Mouse (Mus musculus): ENCODE measurements around the gene Baiap3. TPM values are rescaled to one million over a fixed set of nuclear protein-coding genes. Genes with fewer than 3 reads are reported as not detected.
"Not testable (repeated sequence)": the region's sequence is repeated elsewhere in the genome, so short reads cannot be mapped to it uniquely, and the experiment has no call there.

Gene Baiap3
- total and polyA plus RNA-seq, 3 experiments, result 0.33 TPM; not detected in 2

- TF ChIP-seq GATA2 (IDR thresholded peaks at IDR 0.05; ENCODE audit: borderline replicate concordance, low read depth, low read length), result no peak
- TF ChIP-seq TAL1 (conservative IDR thresholded peaks at IDR 0.05; ENCODE audit: low read depth, low read length), result no peak
- no peak for TF ChIP-seq GATA1 (IDR thresholded peaks at IDR 0.05; ENCODE audit: borderline replicate concordance, low read length)
- no peak for TF ChIP-seq CTCF (IDR thresholded peaks at IDR 0.05; ENCODE audit: low read depth, low read length)
- no peak for TF ChIP-seq POLR2AphosphoS5 (IDR thresholded peaks at IDR 0.05; ENCODE audit: insufficient replicate concordance, low read depth, low read length)
- no peaks in the 10 kb centered on the region; the same call in 1 of the 2 replicates for H3K27me3 ChIP-seq (ENCODE audit: insufficient read depth, low read length)
- peaks cover 39% of the 10 kb centered on the region for H3K4me1 ChIP-seq (ENCODE audit: insufficient read depth, low read depth, low read length)
- H3K4me3 ChIP-seq (ENCODE audit: low read depth, low read length), result peak within 1 kb of the TSS; percentile 96
- H3K36me3 ChIP-seq (replicated peaks), result peaks cover 69% of the 10 kb centered on the region
- H3K9me3 ChIP-seq (replicated peaks), result no peaks in the 10 kb centered on the region
- DNase-seq (ENCODE audit: low spot score), result peak; percentile 96
- ATAC-seq (ENCODE audit: extremely low read depth, insufficient number of reproducible peaks, low FRiP score, poor library complexity, severe bottlenecking), result peak; percentile 28
Measured at GRCm38 (mm10) chr17:25239695-25240636, 16.2 kb downstream of the Baiap3 start, which contains the start of the genes Gnptg and Tsr3. Gene Gnptg, minus strand, starts transcription at chr17:25240124. Gene Tsr3, plus strand, starts transcription at chr17:25240170.

DNA sequence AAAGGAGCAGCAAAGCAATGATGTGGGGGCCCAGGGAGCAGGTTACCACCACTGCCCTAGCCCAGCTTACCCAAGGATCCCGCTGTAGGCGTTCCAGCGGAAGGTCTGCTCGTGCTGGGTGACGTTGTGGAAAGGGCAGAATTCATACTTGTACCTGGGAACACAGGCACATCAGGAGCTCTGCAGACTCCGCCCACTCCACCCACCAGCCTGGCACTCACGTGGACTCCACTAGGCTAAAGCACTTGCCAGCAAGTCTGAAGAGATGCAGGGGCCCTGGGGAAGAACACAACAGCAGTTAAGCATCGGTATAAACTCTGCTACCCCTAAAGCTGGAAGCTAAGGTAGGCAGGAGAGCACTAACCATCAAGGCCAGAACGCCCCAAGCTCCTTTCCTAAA, 20.5 kb downstream of the Baiap3 start:
- Histone ChIP-seq H3K9me3 (replicated peaks) (no peaks in the 10 kb centered on the region), H3K36me3 (replicated peaks) (peaks cover 46% of the 10 kb centered on the region), H3K4me1 (ENCODE audit: insufficient read depth, low read depth, low read length) (peaks cover 14% of the 10 kb centered on the region), H3K27me3 (ENCODE audit: insufficient read depth, low read length) (no peaks in the 10 kb centered on the region), H3K4me3 (ENCODE audit: low read depth, low read length) (no peak overlapping the region)
- TF ChIP-seq GATA1 (IDR thresholded peaks at IDR 0.05; ENCODE audit: borderline replicate concordance, low read length), result no peak
- no peak for TF ChIP-seq CTCF (IDR thresholded peaks at IDR 0.05; ENCODE audit: low read depth, low read length)
- TF ChIP-seq GATA2 (IDR thresholded peaks at IDR 0.05; ENCODE audit: borderline replicate concordance, low read depth, low read length), result no peak
- TF ChIP-seq POLR2AphosphoS5 (IDR thresholded peaks at IDR 0.05; ENCODE audit: insufficient replicate concordance, low read depth, low read length), result no peak
- TF ChIP-seq TAL1 (conservative IDR thresholded peaks at IDR 0.05; ENCODE audit: low read depth, low read length), result no peak
- ATAC-seq (ENCODE audit: extremely low read depth, insufficient number of reproducible peaks, low FRiP score, poor library complexity, severe bottlenecking) (no peak), DNase-seq (ENCODE audit: low spot score) (no peak)

DNA sequence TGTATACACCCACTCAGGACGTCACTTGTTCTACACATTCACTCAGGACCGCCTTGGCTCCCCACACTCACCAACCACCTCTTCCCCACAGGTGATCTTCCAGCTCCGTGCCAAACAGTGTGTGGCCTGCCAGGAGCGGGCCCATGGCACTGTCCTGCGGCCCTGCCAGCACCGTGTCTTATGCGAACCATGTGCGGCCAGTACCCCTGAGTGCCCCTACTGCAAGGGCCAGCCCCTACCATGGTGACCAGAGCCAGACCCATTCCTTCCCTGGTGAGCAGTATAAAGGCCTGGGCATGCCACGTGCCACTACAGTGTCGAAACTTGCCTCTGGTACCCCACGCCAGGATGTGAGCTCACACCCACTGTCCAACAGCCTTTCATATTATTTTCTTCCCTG, 24.5 kb downstream of the Baiap3 start:
- Histone ChIP-seq H3K4me1 (ENCODE audit: insufficient read depth, low read depth, low read length) (peaks cover 27% of the 10 kb centered on the region), H3K36me3 (replicated peaks) (peaks cover 74% of the 10 kb centered on the region)
- not testable (repeated sequence) for ATAC-seq (ENCODE audit: extremely low read depth, insufficient number of reproducible peaks, low FRiP score, poor library complexity, severe bottlenecking); H3K4me3 ChIP-seq (ENCODE audit: low read depth, low read length); H3K9me3 ChIP-seq (replicated peaks); H3K27me3 ChIP-seq (ENCODE audit: insufficient read depth, low read length); DNase-seq (ENCODE audit: low spot score)

DNA sequence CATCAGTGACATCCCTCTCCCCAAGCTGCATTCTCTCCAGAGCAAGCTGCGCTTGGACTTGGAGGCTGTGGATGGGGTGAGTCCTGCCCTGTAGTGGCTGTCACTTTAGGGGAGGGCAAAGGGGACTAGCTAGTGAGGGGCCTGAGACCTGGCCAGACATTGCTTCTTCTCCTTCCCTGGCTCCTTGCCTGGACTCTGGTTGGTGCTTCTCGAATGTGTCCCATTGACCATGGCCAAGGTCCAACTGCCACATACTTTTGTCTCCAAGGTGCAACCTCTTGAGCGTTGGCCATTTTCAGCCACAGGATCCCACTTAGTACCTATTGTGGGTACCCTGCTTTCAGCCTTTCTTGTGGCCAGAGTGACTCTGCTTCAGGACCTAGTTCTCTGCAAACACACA, 25.5 kb downstream of the Baiap3 start:
- H3K4me1 ChIP-seq (ENCODE audit: insufficient read depth, low read depth, low read length), result peaks cover 36% of the 10 kb centered on the region
- H3K27me3 ChIP-seq (ENCODE audit: insufficient read depth, low read length), result no peaks in the 10 kb centered on the region
- H3K9me3 ChIP-seq (replicated peaks), result no peaks in the 10 kb centered on the region
- ATAC-seq (ENCODE audit: extremely low read depth, insufficient number of reproducible peaks, low FRiP score, poor library complexity, severe bottlenecking), result no peak
- no peak for TF ChIP-seq POLR2AphosphoS5 (IDR thresholded peaks at IDR 0.05; ENCODE audit: insufficient replicate concordance, low read depth, low read length)
- TF ChIP-seq TAL1 (conservative IDR thresholded peaks at IDR 0.05; ENCODE audit: low read depth, low read length), result no peak
- no peak for TF ChIP-seq GATA1 (IDR thresholded peaks at IDR 0.05; ENCODE audit: borderline replicate concordance, low read length)
- TF ChIP-seq GATA2 (IDR thresholded peaks at IDR 0.05; ENCODE audit: borderline replicate concordance, low read depth, low read length), result no peak
- no peak for TF ChIP-seq CTCF (IDR thresholded peaks at IDR 0.05; ENCODE audit: low read depth, low read length)
- no peak for DNase-seq (ENCODE audit: low spot score)
- no peak overlapping the region for H3K4me3 ChIP-seq (ENCODE audit: low read depth, low read length)
- peaks cover 74% of the 10 kb centered on the region for H3K36me3 ChIP-seq (replicated peaks)

- Histone ChIP-seq H3K36me3 (replicated peaks) (peaks cover 74% of the 10 kb centered on the region), H3K4me1 (ENCODE audit: insufficient read depth, low read depth, low read length) (peaks cover 42% of the 10 kb centered on the region)
- H3K4me3 ChIP-seq (ENCODE audit: low read depth, low read length); H3K9me3 ChIP-seq (replicated peaks); H3K27me3 ChIP-seq (ENCODE audit: insufficient read depth, low read length); ATAC-seq (ENCODE audit: extremely low read depth, insufficient number of reproducible peaks, low FRiP score, poor library complexity, severe bottlenecking); DNase-seq (ENCODE audit: low spot score): not testable (repeated sequence)
Measured at GRCm38 (mm10) chr17:25230014-25230655, 26.0 kb downstream of the Baiap3 start.

DNA sequence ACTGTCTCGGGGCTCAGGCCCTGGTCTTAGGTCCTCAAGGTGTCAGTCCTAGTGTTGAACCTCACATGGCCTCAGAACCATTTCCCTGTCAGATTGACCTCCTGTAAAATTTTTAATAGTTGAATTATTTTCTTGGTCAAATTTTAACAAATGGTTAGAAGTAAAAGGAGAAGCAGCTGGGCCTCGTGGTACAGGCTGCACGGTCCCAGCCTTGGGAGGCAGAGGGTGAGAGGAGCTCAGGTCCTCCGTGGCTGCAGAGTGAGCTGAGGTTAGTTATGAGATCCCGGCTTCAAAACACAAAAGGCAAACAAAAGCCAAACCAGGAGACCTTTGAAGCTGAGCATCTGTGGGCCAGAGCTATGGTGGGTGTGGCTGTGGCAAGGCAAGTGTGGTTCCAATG, 28.2 kb downstream of the Baiap3 start:
- Histone ChIP-seq H3K36me3 (replicated peaks) (peaks cover 82% of the 10 kb centered on the region), H3K4me3 (ENCODE audit: low read depth, low read length) (no peak overlapping the region), H3K9me3 (replicated peaks) (no peaks in the 10 kb centered on the region), H3K4me1 (ENCODE audit: insufficient read depth, low read depth, low read length) (peaks cover 60% of the 10 kb centered on the region), H3K27me3 (ENCODE audit: insufficient read depth, low read length) (no peaks in the 10 kb centered on the region)
- no peak for DNase-seq (ENCODE audit: low spot score)
- no peak for ATAC-seq (ENCODE audit: extremely low read depth, insufficient number of reproducible peaks, low FRiP score, poor library complexity, severe bottlenecking)
- TF ChIP-seq GATA1 (IDR thresholded peaks at IDR 0.05; ENCODE audit: borderline replicate concordance, low read length) (no peak), GATA2 (IDR thresholded peaks at IDR 0.05; ENCODE audit: borderline replicate concordance, low read depth, low read length) (no peak), TAL1 (conservative IDR thresholded peaks at IDR 0.05; ENCODE audit: low read depth, low read length) (no peak), CTCF (IDR thresholded peaks at IDR 0.05; ENCODE audit: low read depth, low read length) (no peak), POLR2AphosphoS5 (IDR thresholded peaks at IDR 0.05; ENCODE audit: insufficient replicate concordance, low read depth, low read length) (no peak)
